Mouse (Mus musculus) embryo, embryonic 11 days (tissue): ENCODE data around the gene Wnt9b.

Experiments
- DNase-seq: peaks from one replicate; pipeline ENCODE4 v3.0.0-alpha.2; 2015

Gene Wnt9b

GRCm38 (mm10) chr11:103731594-103731993 lies 18.0 kb downstream of the Wnt9b start:
- DNase-seq, result no peak

- no peak for DNase-seq
Measured at GRCm38 (mm10) chr11:103729282-103729985, 20.2 kb downstream of the Wnt9b start.

GRCm38 (mm10) chr11:103724331-103724771 lies 25.3 kb downstream of the Wnt9b start:
- no peak for DNase-seq

GRCm38 (mm10) chr11:103722040-103722481 lies 27.6 kb downstream of the Wnt9b start:
- peak; percentile 49 for DNase-seq

- DNase-seq, result peak; percentile 56
Measured at GRCm38 (mm10) chr11:103721468-103722039, 28.1 kb downstream of the Wnt9b start.

GRCm38 (mm10) chr11:103719436-103719835 lies 30.2 kb downstream of the Wnt9b start:
- no peak for DNase-seq

GRCm38 (mm10) chr11:103716971-103717370 lies 32.6 kb downstream of the Wnt9b start:
- no peak for DNase-seq

GRCm38 (mm10) chr11:103714074-103714473 lies 35.5 kb downstream of the Wnt9b start:
- DNase-seq, result no peak

GRCm38 (mm10) chr11:103711851-103712587 lies 37.6 kb downstream of the Wnt9b start:
- DNase-seq, result no peak

- DNase-seq, result no peak
Measured at GRCm38 (mm10) chr11:103709982-103710381, 39.6 kb downstream of the Wnt9b start.

- no peak for DNase-seq
Measured at GRCm38 (mm10) chr11:103707005-103707404, 42.6 kb downstream of the Wnt9b start.

GRCm38 (mm10) chr11:103698226-103698625 lies 51.4 kb downstream of the Wnt9b start:
- DNase-seq, result no peak

GRCm38 (mm10) chr11:103697565-103698176 lies 52.0 kb downstream of the Wnt9b start, which contains the start of gene Gosr2:
Gosr2 (minus strand) TSS chr11:103697898.
- peak; percentile 96 for DNase-seq

- no peak for DNase-seq
Measured at GRCm38 (mm10) chr11:103696851-103697564, 52.6 kb downstream of the Wnt9b start.

GRCm38 (mm10) chr11:103693241-103693640 lies 56.4 kb downstream of the Wnt9b start:
- no peak for DNase-seq

GRCm38 (mm10) chr11:103691036-103691435 lies 58.6 kb downstream of the Wnt9b start:
- DNase-seq, result no peak

- peak; percentile 13 for DNase-seq
Measured at GRCm38 (mm10) chr11:103688980-103689378, 60.6 kb downstream of the Wnt9b start.

GRCm38 (mm10) chr11:103688271-103688979 lies 61.2 kb downstream of the Wnt9b start:
- no peak for DNase-seq

- no peak for DNase-seq
Measured at GRCm38 (mm10) chr11:103686706-103687105, 62.9 kb downstream of the Wnt9b start.

- no peak for DNase-seq
Measured at GRCm38 (mm10) chr11:103685261-103685736, 64.3 kb downstream of the Wnt9b start.

GRCm38 (mm10) chr11:103683667-103684334 lies 65.8 kb downstream of the Wnt9b start:
- no peak for DNase-seq
